Mouse (Mus musculus): ENCODE data around the gene Chrna3. TPM values are rescaled to one million over a fixed set of nuclear protein-coding genes. Genes with fewer than 3 reads are reported as not detected.

Chrna3 gene
- total RNA-seq, 2 experiments from 2014 or later: not detected

DNA sequence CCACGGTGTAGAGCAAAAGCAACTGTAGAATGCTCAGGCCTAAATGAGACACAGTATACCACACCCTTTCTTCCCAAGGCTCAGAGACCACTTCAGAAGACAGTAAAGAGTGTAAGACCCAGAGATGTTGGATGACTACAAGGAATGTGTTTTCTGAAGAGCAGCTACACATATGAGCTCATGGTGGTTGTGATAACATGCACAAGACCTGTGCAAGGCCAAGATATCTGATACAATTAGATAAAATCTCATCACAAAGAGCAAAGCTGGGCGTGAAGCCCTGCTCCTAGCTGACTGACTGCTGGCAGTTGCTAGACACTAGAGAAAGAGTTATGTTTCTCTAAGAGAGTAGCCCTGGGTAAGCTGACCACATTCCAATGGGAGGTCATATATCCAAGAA, 16.7 kb downstream of the Chrna3 start:
- ATAC-seq (replicated peaks; ENCODE audit: low FRiP score, poor library complexity, severe bottlenecking): no peak

DNA sequence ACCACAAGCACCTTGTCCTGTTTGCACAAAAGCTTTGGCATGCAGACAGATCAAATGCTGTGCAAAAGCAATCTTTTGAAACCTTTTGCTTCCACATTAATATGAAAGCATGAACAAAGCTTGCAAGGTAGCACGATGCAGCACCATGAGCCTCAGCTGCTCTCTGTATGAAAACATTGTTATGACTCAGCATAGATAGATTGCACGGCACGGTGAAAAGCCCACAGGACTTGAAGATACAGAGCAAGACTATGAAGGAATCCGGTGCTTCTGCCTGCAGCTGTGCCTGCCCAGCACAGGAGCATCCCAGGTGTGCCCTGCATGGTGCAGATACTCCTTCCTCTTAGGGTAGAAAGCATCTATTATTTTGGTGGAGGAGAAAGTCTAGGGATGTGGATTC, 22.8 kb downstream of the Chrna3 start:
- ATAC-seq (replicated peaks; ENCODE audit: low FRiP score, poor library complexity, severe bottlenecking): no peak

DNA sequence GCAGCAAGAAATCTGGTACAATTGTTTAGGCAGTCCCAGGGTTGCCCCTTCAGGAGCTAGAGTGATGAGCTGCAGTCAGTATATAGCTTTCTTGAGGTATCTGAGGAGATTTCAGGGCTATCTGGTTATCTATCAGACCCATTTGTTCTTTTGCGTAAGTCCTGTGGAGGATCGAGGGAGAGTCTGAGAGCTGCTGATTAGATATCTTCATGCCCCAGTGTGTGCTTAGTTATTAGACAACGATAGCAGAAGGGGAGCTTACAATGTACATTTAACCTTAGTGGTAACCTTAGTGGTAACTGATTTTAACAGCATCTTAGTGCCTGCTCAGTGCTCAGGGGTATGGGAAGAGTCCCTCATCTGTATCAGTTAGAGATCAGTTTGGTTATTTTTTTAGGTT, 30.7 kb downstream of the Chrna3 start:
- ATAC-seq (replicated peaks; ENCODE audit: low FRiP score, poor library complexity, severe bottlenecking): no peak

DNA sequence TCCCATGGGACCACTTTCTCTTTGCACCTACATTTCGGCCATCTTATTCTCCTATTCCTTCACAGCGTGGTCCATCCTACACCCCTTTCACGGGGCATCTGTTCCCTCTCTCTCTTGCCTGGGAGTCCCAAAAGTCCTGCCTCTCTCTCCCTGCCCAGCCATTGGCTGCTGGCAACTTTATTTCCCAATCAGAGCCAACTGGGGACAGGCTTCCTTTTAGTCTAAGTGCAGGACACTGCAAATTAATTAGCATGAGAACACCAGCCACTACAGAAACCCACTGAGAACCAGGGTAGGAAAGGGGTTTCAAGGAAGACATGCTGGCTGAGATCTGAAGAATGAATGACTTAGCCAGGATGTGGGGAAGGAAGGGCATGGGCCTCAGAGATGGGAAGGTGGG, 32.0 kb downstream of the Chrna3 start:
- no peak for ATAC-seq (replicated peaks; ENCODE audit: low FRiP score, poor library complexity, severe bottlenecking)

DNA sequence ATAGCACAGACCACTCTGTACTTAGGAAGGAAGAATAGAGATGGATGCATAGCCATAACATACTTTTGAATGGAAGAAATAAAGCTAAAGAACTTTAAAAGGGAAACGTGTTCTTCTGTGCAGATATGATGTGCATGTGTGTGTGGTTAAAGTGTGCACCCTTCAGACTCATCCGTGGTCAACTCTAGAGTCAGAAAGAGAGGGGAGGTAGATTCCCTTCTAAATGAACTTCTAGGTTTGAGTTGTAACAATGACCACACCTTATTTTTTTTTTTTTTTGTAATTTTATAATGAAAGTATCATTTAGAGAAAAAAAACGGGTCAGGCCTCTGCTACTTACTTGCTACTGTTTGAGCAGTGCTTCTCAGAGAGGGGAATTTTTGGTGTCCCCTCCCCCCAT, 36.0 kb downstream of the Chrna3 start:
- no peak for ATAC-seq (replicated peaks; ENCODE audit: low FRiP score, poor library complexity, severe bottlenecking)

DNA sequence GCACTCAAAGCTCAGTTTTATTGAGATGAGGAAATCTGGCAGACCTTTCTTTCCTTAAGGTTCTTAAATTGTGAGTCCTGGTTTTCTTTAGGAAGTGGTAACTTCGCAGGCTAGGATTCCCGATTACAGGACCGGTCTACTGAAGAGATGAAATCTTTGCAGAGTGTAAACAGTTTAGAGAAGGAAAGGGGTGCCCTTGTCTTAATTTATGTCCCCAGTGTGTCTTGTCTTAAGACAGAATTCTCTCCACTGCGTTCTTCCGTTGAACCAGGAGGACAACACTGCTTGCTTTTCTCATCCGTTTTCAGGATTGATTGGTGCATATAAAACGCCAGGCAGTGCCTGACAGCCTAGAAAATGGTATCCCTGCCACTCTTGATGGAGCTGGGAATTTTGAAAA, 44.0 kb downstream of the Chrna3 start:
- ATAC-seq (replicated peaks; ENCODE audit: low FRiP score, poor library complexity, severe bottlenecking): no peak

DNA sequence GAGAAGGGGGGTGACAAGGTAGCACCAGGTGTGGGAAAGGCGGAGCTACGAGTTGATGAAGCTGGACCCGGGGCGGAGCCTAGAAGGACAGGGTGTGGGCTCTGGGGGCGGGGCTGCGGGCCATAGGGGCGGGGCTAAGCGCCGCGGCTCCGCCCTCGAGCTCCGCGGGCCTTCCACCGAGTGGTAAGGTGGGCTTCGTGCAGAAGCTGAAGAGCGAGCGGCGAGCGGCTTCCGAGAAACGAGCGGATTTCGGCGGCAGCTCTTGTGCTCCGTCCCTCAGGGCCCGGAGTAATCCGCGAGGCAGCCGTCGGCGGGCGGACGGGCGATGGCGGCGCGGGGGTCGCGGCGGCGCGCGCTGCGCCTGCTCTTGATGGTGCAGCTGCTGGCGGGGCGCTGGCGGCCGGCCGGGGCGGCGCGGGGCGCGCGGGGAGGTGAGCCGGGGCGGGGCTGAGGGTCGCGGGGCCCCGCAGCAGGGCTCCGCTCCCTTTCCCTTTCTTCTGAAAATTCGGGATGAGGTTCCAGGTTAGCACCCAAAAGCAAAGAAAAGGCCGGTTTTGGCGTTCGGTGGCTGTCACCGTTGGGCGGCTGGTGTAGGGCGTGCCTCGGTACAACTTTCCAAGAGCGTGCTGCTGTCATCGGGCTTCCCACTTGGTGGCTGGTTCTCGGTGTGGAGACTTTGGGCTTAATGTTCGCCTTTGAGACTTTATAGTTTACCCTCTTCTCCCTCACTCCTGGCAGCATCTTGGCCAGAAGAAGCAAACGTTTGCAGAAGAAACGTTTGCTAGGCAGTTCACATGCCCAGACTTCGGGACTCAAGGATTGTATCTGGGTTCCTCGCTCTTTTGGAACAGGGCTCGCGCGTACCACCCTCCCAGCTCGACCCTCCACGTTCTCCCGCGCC, 44.8 kb downstream of the Chrna3 start:
- no peak for ATAC-seq (replicated peaks; ENCODE audit: low FRiP score, poor library complexity, severe bottlenecking)

DNA sequence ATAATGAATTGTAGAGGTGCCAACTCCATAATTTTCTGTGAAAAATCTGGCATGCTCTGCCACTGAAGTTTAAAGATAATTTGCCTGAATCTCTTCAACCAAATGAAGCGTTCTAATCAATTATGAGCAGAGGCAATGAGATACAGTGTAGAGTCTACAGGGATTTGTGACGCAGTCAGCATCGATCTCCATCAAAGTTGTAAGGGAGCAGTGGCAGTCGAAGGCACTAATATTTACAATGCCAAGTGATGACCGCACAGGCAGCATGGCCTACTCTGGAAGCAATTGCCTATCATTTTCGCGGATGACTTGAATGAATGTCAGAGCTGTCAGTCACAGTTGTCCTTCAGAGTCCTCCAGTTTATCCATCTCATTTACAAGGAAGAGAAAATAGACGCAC, 45.7 kb downstream of the Chrna3 start, which contains the start of gene Chrna5:
Chrna5 (plus strand) TSS at position 207 of the 400 bp plus-strand sequence.
- ATAC-seq (replicated peaks; ENCODE audit: low FRiP score, poor library complexity, severe bottlenecking): no peak

DNA sequence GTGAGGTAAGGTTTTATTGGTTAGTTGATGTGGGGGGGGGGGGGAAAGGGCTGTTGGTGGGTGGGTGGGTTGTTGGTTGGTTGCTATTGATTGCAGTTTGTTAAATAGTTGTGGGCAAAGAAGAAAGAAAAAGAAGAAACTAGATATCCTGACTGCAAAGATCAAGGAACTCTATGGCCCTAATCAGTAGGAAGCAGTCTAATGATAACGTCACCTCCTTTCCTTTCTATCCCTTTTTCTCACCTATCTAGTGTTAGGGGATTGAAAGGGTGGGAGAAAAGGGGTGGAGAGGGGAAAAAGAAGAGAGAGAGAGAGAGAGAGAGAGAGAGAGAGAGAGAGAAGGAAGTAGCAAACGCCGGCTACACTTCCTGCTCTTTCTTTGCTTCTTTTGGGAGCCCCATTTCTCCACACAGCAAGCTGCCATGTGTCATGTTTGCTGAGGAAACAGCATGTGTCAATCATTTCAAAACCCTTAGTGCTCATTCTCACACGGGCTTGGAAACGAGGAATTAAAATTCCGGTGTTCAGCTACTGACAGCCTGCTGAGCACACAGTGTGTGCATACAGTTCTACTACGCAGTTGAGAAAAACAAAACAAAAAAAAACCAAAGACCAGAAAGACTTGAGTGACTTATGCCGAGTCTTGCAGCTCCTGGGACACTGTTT, 56.3 kb downstream of the Chrna3 start:
- no peak for ATAC-seq (replicated peaks; ENCODE audit: low FRiP score, poor library complexity, severe bottlenecking)

DNA sequence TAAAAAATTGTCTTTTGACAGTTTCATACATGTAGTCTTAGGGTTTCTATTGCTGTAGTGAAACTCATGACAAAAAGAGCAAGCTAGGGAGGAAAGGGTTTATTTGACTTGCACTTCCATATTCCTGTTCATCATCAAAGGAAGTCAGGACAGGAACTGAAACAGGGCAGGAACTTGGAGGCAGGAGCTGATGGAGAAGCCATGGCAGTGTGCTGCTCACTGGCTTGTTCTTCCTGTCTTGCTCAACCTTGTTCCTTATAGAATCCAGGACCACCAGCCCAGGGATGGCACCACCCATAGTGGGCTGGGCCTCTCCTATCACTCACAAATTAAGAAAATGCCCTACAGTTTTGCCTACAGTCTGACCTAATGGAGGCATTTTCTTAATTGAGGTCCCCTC, 62.7 kb downstream of the Chrna3 start:
- ATAC-seq (replicated peaks; ENCODE audit: low FRiP score, poor library complexity, severe bottlenecking): no peak

DNA sequence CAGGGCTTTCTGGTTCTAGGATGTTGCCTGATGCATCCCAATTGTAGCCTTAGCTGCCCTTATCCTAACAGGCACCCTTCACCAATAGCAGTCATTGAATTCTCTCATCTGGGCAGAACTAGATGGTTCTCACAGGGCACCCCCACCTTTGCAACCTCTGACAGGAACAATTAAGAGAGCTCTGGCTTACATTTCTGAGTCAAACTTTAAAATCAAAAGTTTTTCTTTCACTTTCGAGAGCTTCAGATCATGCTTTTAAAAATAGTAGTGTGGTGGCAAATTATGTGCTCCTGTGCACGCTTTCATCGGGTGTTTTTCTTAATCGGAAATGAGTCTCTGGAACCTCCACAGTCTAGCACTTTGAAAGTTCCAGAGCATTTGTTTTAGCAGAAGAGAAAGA, 65.3 kb downstream of the Chrna3 start:
- ATAC-seq (replicated peaks; ENCODE audit: low FRiP score, poor library complexity, severe bottlenecking): no peak

Other genes starting within 250 kb of the Chrna3 start
- gene Ireb2, start 162.8 kb downstream of the Chrna3 start, total RNA-seq (2015; ENCODE audit: low replicate concordance): 16.7 and 17.3 TPM in 2 replicates
- 10.6 and 19.1 TPM in 2 replicates for gene Ireb2, start 162.8 kb downstream of the Chrna3 start, total RNA-seq (2017; ENCODE audit: low replicate concordance)
- not detected in 2 replicates for gene Hykk, start 109.3 kb downstream of the Chrna3 start, total RNA-seq (2015; ENCODE audit: low replicate concordance)
- gene Hykk, start 109.3 kb downstream of the Chrna3 start, total RNA-seq (2017; ENCODE audit: low replicate concordance): not detected in 2 replicates
- 95.3 and 100 TPM in 2 replicates for gene Psma4, start 75.8 kb downstream of the Chrna3 start, total RNA-seq (2015; ENCODE audit: low replicate concordance)
- 59.4 and 91.6 TPM in 2 replicates for gene Psma4, start 75.8 kb downstream of the Chrna3 start, total RNA-seq (2017; ENCODE audit: low replicate concordance)
- gene AY074887, start 75.6 kb downstream of the Chrna3 start, total RNA-seq (2015; ENCODE audit: low replicate concordance): not detected in 2 replicates
- not detected in 2 replicates for gene AY074887, start 75.6 kb downstream of the Chrna3 start, total RNA-seq (2017; ENCODE audit: low replicate concordance)
- not detected in 2 replicates for gene Chrna5, start 45.7 kb downstream of the Chrna3 start, total RNA-seq (2015; ENCODE audit: low replicate concordance)
- gene Chrna5, start 45.7 kb downstream of the Chrna3 start, total RNA-seq (2017; ENCODE audit: low replicate concordance): not detected in 2 replicates
- gene Chrnb4, start 22.2 kb upstream of the Chrna3 start, total RNA-seq (2015; ENCODE audit: low replicate concordance): not detected in 2 replicates
- not detected in 2 replicates for gene Chrnb4, start 22.2 kb upstream of the Chrna3 start, total RNA-seq (2017; ENCODE audit: low replicate concordance)
- 9.6 and 11.1 TPM in 2 replicates for gene Ube2q2, start 122.3 kb upstream of the Chrna3 start, total RNA-seq (2015; ENCODE audit: low replicate concordance)
- 10.9 and 15.4 TPM in 2 replicates for gene Ube2q2, start 122.3 kb upstream of the Chrna3 start, total RNA-seq (2017; ENCODE audit: low replicate concordance)
- gene Fbxo22, start 182.4 kb upstream of the Chrna3 start, total RNA-seq (2015; ENCODE audit: low replicate concordance): 12.3 and 13.6 TPM in 2 replicates
- gene Fbxo22, start 182.4 kb upstream of the Chrna3 start, total RNA-seq (2017; ENCODE audit: low replicate concordance): 9.8 and 10.2 TPM in 2 replicates